8 mouse cellular contexts compared by ENCODE assay signal in genomic region chr2:51140486-51140885, GRCm38 (mm10). TPM values are rescaled to one million over a fixed set of nuclear protein-coding genes. Genes with fewer than 3 reads are reported as not detected.
DNase-seq lines count a peak whose midpoint lies in the region; ATAC-seq lines count a peak whose summit lies in the region.

No protein-coding gene starts in this region.

- H3K27ac ChIP-seq in heart, embryonic 10.5 days = peak overlapping the region; percentile 88
- peak overlapping the region; percentile 86 for H3K27ac ChIP-seq in hindbrain, embryonic 13.5 days
- H3K27ac ChIP-seq in liver, embryonic 13.5 days = peak overlapping the region; percentile 70
- peak overlapping the region; percentile 54 for H3K27ac ChIP-seq in neural tube, embryonic 15.5 days (replicated peaks)

- H3K36me3 ChIP-seq in heart, embryonic 10.5 days = peaks cover 20% of the 10 kb centered on the region
- peaks cover 27% of the 10 kb centered on the region for H3K36me3 ChIP-seq in hindbrain, embryonic 13.5 days
- 0 out of 2 replicates have a peak, but pooled peaks cover 6% of the 10 kb centered on the region for H3K36me3 ChIP-seq in liver, embryonic 13.5 days
- peaks cover 15% of the 10 kb centered on the region for H3K36me3 ChIP-seq in neural tube, embryonic 15.5 days

- peak overlapping the region; percentile 41 for H3K4me3 ChIP-seq in heart, embryonic 10.5 days
- H3K4me3 ChIP-seq in hindbrain, embryonic 13.5 days = peak overlapping the region; percentile 96
- H3K4me3 ChIP-seq in liver, embryonic 13.5 days (replicated peaks) = no peak overlapping the region; the same call in 1 of the 2 replicates
- peak overlapping the region; percentile 12 for H3K4me3 ChIP-seq in neural tube, embryonic 15.5 days (replicated peaks)

- WGBS in heart, embryonic 10.5 days = 1% methylated on average over 8 of the region's 8 CpGs
- WGBS in hindbrain, embryonic 13.5 days = 1% methylated on average over 8 of the region's 8 CpGs
- whole genome bisulfite sequencing in liver, embryonic 13.5 days (ENCODE audit: insufficient replicate concordance) = 34% methylated on average over 8 of the region's 8 CpGs
- 2% methylated on average over 8 of the region's 8 CpGs for WGBS in neural tube, embryonic 15.5 days

- peaks cover 73% of the 10 kb centered on the region for H3K4me1 ChIP-seq in heart, embryonic 10.5 days
- H3K4me1 ChIP-seq in hindbrain, embryonic 13.5 days (replicated peaks) = peaks cover 80% of the 10 kb centered on the region
- peaks cover 11% of the 10 kb centered on the region for H3K4me1 ChIP-seq in liver, embryonic 13.5 days (replicated peaks)
- H3K4me1 ChIP-seq in neural tube, embryonic 15.5 days = peaks cover 68% of the 10 kb centered on the region

- H3K9me3 ChIP-seq in heart, embryonic 10.5 days = no peaks in the 10 kb centered on the region
- H3K9me3 ChIP-seq in hindbrain, embryonic 13.5 days = no peaks in the 10 kb centered on the region
- H3K9me3 ChIP-seq in liver, embryonic 13.5 days (replicated peaks) = no peaks in the 10 kb centered on the region
- no peaks in the 10 kb centered on the region for H3K9me3 ChIP-seq in neural tube, embryonic 15.5 days (replicated peaks)

- H3K27me3 ChIP-seq in heart, embryonic 10.5 days (ENCODE audit: insufficient read depth, poor library complexity, severe bottlenecking) = no peaks in the 10 kb centered on the region
- no peaks in the 10 kb centered on the region for H3K27me3 ChIP-seq in hindbrain, embryonic 13.5 days
- no peaks in the 10 kb centered on the region for H3K27me3 ChIP-seq in liver, embryonic 13.5 days
- H3K27me3 ChIP-seq in neural tube, embryonic 15.5 days (replicated peaks) = no peaks in the 10 kb centered on the region

- peak overlapping the region; percentile 65 for H3K4me2 ChIP-seq in hindbrain, embryonic 13.5 days
- H3K4me2 ChIP-seq in liver, embryonic 13.5 days = peak overlapping the region; percentile 43
- peak overlapping the region; percentile 72 for H3K4me2 ChIP-seq in neural tube, embryonic 15.5 days

- H3K9ac ChIP-seq in hindbrain, embryonic 13.5 days = peak overlapping the region; percentile 74
- no peak overlapping the region for H3K9ac ChIP-seq in liver, embryonic 13.5 days
- no peak overlapping the region for H3K9ac ChIP-seq in neural tube, embryonic 15.5 days (replicated peaks)

- DNase-seq in heart, embryonic 10.5 days (ENCODE audit: low spot score) = peak; percentile 82
- DNase-seq in heart, adult 8-10 months (ENCODE audit: low spot score) = no peak
- no peak for DNase-seq in liver, embryonic 13.5 days
- no peak for DNase-seq in urinary bladder, adult 18-20 months (ENCODE audit: low spot score in 2 of 2)
- DNase-seq in layer of hippocampus, postnatal 25 days (ENCODE audit: extremely low spot score in 1 of 2, low spot score in 1 of 2) = no peak
- DNase-seq in B cell, adult 2 months = no peak

- ATAC-seq in hindbrain, embryonic 13.5 days (ENCODE audit: low FRiP score) = 0 out of 2 replicates have a peak, but pooled peaks have one; percentile 44
- ATAC-seq in liver, embryonic 13.5 days (ENCODE audit: low read depth) = no peak
- ATAC-seq in neural tube, embryonic 15.5 days (ENCODE audit: low FRiP score) = no peak; the same call in 1 of the 2 replicates

RNA-seq across cellular contexts. Expression of gene Rnd3, which starts 8.4 kb away (rescaled TPM):
- 35.7 and 56.8 TPM in 2 replicates for polyA plus RNA-seq in heart, embryonic 10.5 days (2016; fragmentation: Nextera tagmentation; extraction: Ambion mirVana)
- total RNA-seq in heart, adult 8-10 months (2022) = 10 to 100 TPM; 11.8 to 15.6 (median 15.0) TPM
- 244 and 250 TPM in 2 replicates for polyA plus RNA-seq in hindbrain, embryonic 13.5 days (2015; fragmentation: Nextera tagmentation; extraction: Ambion mirVana)
- polyA plus RNA-seq in liver, embryonic 13.5 days (2015; fragmentation: Nextera tagmentation; extraction: Ambion mirVana) = 11.4 and 14.8 TPM in 2 replicates
- 79.0 and 84.6 TPM in 2 replicates for polyA plus RNA-seq in neural tube, embryonic 15.5 days (2015; fragmentation: Nextera tagmentation; extraction: Ambion mirVana)
- 10 to 100 TPM; 13.0 to 14.9 TPM for total RNA-seq in layer of hippocampus, postnatal 25 days (2021)
